Mouse (Mus musculus): ENCODE data around the gene Tmem215.

Gene Tmem215

DNA sequence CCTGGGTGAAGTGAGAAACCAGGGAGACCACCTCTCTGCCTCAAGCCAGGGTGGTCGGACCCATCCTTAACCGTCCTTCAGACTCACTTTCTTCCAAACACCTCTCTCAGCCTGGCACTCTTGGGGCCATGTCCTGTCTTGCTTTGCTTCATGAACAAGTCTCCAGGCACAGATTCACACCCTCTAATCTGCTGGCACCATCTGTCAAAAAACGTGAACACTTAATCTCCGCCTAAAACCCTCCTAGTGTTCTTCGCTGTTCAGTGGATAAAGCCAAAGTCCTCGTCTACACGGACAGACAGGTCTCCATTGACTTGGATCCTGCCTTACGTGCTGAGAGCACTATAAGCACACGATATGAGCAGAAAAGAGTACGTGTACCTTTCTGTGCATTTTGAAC is at the start of gene Tmem215:
Gene Tmem215 (plus strand): TSS at position 301 of the 400 bp plus-strand sequence.
- DNase-seq (ENCODE audit: low spot score): no peak

DNA sequence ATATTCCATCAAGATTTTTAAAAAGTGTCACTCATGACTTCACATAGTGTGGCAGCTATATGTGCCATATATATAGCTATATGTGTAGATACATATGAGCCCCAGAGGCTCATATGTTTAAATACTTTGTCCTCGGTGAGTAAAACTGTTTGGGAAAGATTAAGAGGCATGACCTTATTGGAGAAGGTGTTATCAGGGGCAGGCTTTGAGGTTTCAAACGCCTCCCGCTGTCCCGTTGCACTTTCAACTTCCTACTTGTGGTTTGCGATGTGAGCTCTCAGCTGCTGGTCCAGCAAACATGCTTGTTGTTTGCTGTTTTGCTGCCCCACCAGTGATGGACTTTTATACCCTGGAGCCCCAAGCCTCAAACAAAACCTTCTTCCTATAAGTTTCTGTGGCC is 40.1 kb upstream of the Tmem215 start:
- DNase-seq (ENCODE audit: low spot score): no peak

DNA sequence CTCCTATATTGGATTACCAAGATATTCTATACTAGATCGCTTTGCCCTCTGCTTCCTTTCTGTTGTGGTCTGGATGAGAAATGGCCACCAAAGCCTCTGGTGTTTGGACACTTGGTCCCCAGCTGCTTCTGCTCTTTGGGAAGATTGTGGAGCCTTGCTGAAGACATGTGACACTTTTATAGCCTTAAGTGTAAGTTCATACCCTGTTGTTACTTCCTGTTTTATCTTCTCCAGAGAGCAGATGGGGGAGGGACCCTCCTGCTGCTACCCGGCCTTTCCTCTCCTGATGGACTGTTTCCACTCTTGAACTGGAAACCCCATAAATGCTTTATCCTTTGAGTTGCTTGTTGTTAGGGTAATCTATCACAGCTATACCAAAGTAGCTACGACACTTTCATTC is 38.6 kb upstream of the Tmem215 start:
- DNase-seq (ENCODE audit: low spot score): no peak

DNA sequence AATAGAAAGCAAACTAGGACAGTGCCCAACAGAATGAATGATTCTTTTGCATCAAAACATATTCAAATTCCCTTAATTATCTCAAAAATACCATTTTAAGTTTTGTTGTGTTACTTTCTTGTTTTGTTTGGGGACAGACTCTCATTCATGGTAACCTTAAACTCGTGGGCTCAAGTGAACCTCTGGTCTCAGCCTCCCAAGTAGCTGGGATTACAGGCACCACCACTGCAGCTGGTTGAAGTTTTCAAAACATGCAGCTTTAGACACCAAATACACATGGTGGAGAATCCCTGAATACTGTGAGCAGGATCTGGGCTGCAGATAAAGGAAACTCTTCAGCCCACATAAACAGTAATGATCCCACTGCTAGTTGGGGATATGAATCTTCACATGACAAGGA is 37.6 kb upstream of the Tmem215 start:
- no peak for DNase-seq (ENCODE audit: low spot score)

DNA sequence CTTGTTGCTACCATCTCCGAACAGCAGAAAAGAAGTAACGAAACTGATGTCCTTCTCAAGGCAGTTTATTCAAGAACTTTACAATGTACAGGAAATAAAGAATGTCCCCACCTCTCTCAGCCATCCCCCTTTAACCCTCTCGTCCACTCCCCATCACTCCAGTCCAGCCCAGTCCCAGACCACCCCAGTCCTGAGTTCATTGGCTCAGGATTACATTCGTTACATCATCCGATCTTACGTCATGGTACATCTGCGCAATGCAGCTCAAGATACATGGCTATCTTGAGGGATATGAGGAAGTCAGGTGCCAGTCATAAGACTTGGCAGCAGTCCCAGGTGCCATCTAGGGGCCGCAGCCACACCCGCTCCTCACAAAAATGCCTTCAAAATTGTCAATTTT is 28.4 kb upstream of the Tmem215 start:
- no peak for DNase-seq (ENCODE audit: low spot score)

DNA sequence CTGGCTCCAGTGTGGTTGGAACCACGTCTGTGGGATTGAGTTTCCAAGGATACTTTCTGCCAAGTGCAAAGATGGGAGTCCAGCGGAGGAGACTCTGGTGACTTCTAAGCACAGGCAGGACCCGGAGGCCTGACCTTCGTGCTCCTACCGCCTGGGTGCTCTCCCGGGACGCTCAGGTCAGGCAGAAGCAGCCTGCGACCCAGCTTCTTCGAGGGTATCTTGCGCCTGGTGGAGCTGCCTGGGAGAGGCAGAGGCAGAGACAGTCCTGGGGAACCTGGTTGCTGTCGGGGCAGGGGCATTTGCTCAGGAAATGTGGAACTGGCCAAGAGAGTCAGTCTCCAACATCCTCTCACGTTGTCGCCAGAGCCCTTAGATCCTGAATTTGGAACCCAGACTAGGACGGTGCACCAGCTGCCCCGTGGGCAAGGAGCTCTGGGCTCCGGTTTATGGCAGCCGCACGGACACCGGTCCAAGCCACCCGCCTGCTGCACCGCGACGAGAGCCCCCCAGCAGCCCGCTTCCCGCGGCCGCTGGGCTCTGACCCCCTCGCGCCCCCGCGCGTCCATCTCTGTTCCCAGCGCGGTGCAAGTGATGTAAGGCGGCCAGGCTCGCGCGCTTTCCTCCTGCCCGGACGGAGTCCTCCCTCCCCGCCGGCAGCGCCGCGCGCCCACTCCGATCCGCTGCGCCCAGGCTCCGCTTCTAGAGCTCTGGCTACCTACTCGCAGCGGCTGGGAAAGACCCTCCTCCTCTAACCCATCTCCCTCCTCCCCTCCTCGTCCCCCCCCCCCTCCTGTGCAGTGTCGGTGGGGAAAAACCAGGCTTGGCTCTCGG is 935 bp downstream of the Tmem215 start:
- DNase-seq (ENCODE audit: low spot score): peak; percentile 63

DNA sequence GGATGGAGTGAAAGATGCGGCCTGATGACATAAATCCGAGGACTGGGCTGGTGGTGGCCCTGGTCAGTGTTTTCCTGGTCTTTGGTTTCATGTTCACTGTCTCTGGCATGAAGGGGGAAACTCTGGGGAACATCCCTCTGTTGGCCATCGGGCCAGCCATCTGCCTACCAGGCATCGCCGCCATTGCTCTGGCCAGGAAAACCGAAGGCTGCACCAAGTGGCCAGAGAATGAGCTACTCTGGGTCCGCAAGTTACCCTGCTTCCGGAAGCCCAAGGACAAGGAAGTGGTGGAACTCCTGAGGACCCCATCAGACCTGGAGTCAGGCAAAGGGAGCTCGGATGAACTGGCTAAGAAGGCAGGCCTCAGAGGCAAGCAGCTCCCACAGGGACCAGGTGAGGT is 1.9 kb downstream of the Tmem215 start:
- DNase-seq (ENCODE audit: low spot score): no peak

DNA sequence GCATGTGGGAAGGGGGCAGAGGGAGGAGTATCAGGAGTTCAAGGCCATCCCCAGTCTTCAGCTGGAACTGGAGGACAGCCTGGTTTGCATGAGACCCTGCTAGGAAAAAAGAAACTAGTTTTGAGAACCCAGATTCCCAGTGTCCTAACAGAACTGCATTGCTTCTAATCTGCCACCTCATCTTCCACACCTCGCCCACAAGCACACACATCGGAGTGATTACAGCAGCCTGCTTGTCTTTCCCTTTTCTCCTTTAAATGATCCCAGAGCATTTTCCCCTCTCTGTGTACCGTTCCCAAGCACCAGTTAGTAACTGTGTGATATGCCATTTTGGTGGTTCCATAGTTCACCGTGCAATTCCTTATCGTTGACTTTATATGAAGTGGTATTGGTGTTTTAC is 6.0 kb downstream of the Tmem215 start:
- DNase-seq (ENCODE audit: low spot score): no peak

DNA sequence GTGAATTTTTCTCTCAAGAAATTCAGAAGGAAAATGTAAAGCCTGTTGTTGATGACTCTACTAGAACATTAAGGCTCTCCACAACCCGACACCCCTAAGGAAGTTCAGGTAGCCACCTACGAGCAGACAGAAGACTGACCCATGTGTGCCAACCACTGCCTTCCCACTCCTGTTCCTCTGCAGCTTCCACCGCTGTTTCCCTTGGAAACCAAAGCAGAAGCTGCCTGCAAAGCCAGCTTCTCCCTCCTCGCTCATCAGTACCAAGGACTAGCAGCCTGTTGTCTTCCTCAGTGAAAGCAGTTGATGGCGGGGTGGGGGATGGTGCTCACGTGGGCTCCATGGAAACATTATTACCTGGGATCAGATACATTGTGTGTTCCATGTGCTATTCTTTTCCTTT is 14.6 kb downstream of the Tmem215 start:
- no peak for DNase-seq (ENCODE audit: low spot score)

DNA sequence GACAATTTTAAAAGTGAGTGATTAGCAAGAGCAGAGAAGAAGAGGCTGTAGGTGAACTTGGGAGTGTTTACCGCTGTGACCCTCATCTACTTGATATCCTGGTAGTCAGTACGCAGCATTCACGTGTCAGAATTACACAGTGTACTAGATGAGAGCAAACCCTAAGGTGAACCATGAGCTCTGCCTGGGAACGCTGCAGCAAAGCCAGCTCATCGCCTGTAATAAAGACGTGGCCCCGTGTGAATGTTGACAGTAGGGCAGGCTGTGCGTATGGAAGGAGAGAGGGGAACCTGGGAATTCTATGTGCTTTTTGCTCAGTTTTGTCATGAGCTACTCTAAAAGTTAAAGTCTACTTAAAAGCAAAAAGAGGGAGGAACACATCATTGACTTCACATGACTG is 19.8 kb downstream of the Tmem215 start:
- DNase-seq (ENCODE audit: low spot score): no peak

DNA sequence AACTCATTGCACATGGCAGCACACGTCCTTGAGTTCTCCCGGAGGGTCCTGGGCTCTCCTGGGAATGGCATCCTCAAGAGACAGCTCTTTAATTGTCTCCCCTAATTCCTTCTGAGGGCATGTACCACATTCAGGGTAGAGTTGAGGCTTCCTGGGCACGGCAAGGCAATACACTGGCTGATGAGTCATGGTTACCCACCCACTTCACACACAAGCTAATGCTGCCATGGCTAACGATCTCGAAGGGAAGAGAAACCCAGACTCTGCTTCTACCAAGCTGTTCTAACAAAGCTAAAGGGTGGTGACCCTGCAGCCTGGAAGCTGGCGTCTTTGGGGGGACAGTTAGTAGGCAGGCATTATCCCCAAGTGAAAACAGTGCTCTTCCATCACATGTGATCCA is 24.4 kb downstream of the Tmem215 start:
- DNase-seq (ENCODE audit: low spot score): no peak

DNA sequence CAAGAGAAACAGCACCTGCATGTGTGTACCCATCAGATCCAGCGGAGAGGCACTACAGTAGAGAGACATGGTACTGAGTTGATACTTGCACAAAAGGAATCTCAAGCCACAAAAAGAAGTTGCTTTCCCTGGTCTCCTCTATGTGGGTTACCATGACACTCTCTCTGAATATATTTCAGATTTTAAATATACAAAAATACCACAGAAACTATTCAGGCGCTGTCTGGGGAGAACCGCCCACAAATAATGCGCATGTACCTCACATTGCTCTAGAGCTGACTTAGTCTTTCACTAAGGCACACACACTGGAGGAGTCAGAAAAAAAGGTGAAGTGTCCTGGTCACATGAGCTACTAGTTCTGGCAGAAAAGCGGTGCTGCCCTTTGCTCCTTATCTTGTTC is 24.8 kb downstream of the Tmem215 start:
- no peak for DNase-seq (ENCODE audit: low spot score)

DNA sequence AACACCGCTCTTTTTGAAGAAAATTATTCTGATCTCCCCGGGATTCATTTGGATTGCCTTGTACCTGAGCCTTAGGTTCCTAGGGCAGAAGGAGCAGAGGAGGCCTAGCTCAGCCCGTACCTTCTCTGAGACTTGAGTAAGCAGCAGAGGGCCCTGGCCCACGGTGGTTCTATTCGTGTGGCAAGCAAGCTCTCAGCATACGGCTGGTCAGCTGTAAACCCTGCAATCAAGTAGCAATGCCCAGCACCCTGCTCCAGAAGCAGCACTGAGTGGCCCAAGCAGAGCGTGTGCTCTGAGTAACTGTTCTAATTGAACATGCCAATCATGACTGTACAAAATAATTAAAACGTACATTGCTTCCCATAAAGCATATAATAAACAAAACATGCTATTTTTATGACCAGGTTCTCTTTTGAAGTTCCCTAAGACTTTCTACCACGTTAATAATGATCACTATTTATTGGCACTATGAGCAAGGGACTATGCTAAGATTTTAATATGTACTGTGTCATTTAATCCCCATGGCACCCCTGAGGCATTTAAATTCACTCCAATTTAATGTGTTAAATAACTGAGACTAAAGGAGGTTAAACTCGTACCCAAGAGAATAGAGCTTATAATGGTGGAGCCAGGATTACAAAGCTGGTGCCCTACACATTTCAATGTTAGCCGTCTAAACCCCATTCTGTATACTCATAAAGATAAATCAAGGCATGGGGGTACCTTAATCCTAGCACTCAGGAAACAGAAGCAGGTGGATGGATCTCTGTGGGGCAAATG is 28.0 kb downstream of the Tmem215 start:
- no peak for DNase-seq (ENCODE audit: low spot score)

DNA sequence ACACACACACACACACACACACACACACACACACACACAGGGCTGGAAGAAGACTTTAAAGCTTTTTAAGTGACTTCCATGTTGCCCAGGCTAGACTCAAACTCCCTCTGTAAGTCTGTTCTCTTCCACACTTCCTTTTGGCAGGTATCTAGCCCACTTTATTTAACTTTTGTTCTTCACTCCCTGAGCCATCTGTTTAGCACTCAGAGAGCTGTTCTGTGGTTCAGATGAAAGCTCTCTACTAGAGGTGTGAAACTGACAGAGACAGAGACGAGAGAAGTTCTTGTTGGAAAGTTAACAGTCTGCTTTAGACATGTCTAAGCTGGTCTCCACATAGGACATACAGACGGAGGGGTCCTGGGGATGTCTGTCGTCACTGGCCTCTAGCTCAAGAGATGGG is 30.5 kb downstream of the Tmem215 start:
- DNase-seq (ENCODE audit: low spot score): no peak

DNA sequence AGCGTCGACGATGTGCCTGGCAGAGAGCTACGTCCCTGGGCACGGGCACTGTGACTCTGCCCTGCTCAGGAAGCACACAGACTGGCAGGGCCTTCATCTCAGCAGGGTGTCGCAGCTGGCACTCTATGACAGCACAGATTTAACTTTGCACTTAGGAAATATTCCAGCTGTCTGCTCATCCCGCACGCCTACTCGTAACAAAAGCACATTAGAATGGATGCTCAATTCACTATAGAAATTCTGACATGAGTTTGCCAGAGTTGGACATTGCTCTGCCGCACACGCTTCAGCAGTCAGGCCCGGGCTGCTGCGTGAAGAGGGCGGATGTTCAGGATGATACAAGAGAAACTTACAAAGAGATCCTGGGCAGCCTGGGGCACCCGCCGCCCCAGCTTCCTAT is 37.6 kb downstream of the Tmem215 start:
- no peak for DNase-seq (ENCODE audit: low spot score)

DNA sequence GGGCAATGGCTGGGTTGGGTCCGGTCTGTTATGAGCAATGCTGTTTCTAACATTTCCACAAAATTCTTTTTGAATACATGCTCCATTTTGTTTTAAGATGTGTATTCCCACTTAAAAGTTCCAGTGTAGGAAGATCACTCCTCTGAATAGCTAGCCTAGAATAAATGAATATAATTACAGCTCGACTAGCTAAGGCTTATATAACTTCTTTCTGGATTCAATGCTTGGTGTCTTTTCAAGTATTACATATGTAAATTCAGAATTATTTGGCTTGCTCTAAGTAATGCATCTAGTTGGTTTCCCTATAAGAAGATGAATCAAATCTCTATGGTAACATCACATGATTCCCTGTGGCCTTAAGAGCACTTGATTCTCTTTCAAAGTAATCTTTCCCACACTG is 41.3 kb downstream of the Tmem215 start:
- no peak for DNase-seq (ENCODE audit: low spot score)

DNA sequence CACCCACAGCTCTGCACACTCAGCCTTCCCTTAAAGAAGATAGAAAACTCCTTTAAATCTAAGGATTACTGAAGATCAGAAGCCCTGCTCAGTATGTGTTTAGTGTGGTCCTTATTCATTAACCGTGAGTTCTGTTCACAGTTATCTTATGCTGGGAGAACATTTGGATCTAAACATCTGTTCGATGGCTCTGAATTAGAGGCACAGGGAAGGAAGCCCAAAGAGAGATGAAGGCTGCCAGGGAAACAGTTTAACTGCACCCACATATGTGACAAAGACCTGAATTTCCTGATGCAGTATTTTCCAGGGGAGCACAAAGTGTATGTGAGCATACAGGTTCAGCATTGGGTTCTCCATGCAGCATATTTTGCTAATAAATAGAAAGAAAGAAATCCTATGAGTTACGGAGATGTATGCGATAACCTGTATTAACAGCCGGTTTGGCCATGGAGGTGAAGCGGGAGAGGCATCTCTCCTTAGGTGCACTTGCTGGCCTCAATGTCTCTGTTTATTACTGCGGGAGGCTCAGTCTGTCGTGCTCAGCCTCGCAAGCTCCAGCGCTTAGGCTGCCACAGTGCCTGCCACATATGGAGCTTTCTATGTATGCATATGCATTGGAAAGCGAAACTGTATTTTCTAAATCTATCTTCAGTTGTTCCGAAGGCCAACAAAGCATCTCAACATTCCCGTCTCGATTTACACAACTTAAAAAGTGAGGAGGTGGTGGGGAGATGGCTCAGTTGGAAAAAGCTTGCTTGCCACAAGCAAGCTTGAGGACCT is 46.8 kb downstream of the Tmem215 start:
- no peak for DNase-seq (ENCODE audit: low spot score)
